Mouse (Mus musculus) myocyte (in vitro differentiated cells): ENCODE data around the gene Mapk8ip1.

Experiments
- POLR2A ChIP-seq: IDR thresholded peaks from one replicate; pipeline ENCODE4 v1.6.1; 2011; ENCODE audit warnings: low read depth, mild to moderate bottlenecking, control low read depth, moderate library complexity; ENCODE audit not compliant: insufficient read length
- POLR2AphosphoS2 ChIP-seq: IDR thresholded peaks from one replicate; pipeline ENCODE4 v1.6.1; 2011; ENCODE audit warnings: low read depth, control low read depth; ENCODE audit not compliant: insufficient read length

GRCm38 (mm10) chr2:92365568-92365967 is 35.5 kb downstream of the Mapk8ip1 start:
- TF ChIP-seq POLR2A, result no peak
- TF ChIP-seq POLR2AphosphoS2, result no peak
